Mouse (Mus musculus) heart, embryonic 12.5 days (tissue): Measurements from ENCODE around the gene Jpt1. TPM values are rescaled to one million over a fixed set of nuclear protein-coding genes. Genes with fewer than 3 reads are reported as not detected.
"Not testable (repeated sequence)": the region's sequence is repeated elsewhere in the genome, so short reads cannot be mapped to it uniquely, and the experiment has no call there.

Experiments used
- ATAC-seq: fragments of 200-750 bp; cut with Nextera tagmentation; 2 replicates; pipeline ENCODE4 v1.8.0; 2017; ENCODE audit warnings: moderate TSS enrichment, moderate library complexity; ENCODE audit not compliant: insufficient number of reproducible peaks, low FRiP score
- H3K27ac ChIP-seq: fragments of 300-500 bp; sonication (generic); 2 replicates; pipeline ENCODE4 v1.5.1; 2016; ENCODE audit warnings: mild to moderate bottlenecking, moderate library complexity; ENCODE audit not compliant: poor library complexity, severe bottlenecking
- H3K27me3 ChIP-seq: fragments of 300-500 bp; sonication (generic); replicated peaks from 2 replicates; pipeline ENCODE4 v1.6.1; 2016; ENCODE audit warnings: mild to moderate bottlenecking, moderate library complexity
- H3K36me3 ChIP-seq: fragments of 300-500 bp; sonication (generic); 2 replicates; pipeline ENCODE4 v1.6.1; 2016; ENCODE audit warnings: mild to moderate bottlenecking, moderate library complexity
- H3K4me1 ChIP-seq: fragments of 300-500 bp; sonication (generic); replicated peaks from 2 replicates; pipeline ENCODE4 v1.6.1; 2016; ENCODE audit warnings: mild to moderate bottlenecking
- H3K4me2 ChIP-seq: fragments of 300-500 bp; sonication (generic); 2 replicates; pipeline ENCODE4 v1.6.1; 2016; ENCODE audit warnings: mild to moderate bottlenecking, moderate library complexity
- H3K4me3 ChIP-seq: fragments of 300-500 bp; sonication (generic); 2 replicates; pipeline ENCODE4 v1.5.1; 2016; ENCODE audit warnings: mild to moderate bottlenecking
- H3K9ac ChIP-seq: fragments of 300-500 bp; sonication (generic); 2 replicates; pipeline ENCODE4 v1.6.1; 2016; ENCODE audit warnings: mild to moderate bottlenecking, moderate library complexity
- H3K9me3 ChIP-seq: fragments of 300-500 bp; sonication (generic); replicated peaks from 2 replicates; pipeline ENCODE4 v1.6.1; 2016; ENCODE audit warnings: mild to moderate bottlenecking, moderate library complexity
- WGBS: fragments of 180-500 bp; shearing (Covaris S2); methylation state at CpG from one replicate; pipeline ENCODE4 v1.1.7; 2016; 5-methylcytosine and 5-hydroxymethylcytosine counted together
- polyA plus RNA-seq: library from polyadenylated mRNA; unstranded; fragments of >200 nt; fragmentation: Nextera tagmentation; extraction: Ambion mirVana; gene quantifications from 2 replicates; pipeline ENCODE4 v1.2.1, GENCODE M21; 2016

Gene Jpt1
- polyA plus RNA-seq, 1 experiment from 2014 or later, result 440 TPM

DNA sequence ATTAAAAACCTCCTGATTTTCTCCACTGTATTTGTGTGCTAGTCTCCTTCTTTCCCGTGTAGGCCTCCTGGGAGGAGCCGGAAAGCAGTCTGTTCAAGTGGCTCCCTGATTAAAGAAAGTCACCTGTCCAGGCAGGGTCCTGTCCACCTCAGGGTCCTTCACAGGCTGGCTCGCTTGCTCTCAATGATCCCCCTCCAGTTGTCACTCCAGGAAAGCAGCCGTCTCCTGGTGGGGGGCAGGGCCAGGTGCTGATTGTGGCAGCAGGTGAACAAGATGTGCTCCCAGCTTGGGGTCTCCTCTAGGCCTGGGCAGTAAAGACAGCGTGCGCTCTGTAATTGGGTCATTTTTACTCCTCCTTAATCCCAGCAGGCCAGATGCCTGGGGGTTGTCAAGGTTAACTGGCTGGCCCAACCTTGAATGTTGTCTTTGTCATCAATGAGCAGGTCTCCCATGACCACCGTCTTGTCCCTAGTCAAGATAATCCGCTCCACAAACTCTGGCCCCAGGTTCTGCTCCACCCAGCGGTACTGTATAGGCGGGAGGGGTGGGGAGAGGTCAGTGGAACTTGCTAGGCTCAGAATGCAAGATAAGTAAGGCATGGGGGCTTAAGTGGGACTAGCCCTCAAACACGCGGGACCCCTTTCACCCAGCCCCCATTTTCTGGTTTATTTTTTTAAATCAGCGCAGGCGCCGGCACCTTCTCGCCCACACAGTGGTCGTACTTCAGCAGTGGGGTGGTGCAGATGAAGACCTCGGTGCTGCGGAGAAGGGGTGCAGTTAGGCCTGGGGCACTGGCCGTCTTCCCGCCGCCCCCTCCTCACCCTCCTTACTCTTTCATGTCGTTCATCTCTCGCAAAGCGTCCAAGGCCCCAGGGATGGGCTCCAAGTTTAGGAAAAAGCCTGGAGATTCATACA, 23.5 kb downstream of the Jpt1 start:
- H3K4me3 ChIP-seq, result peak overlapping the region; percentile 70
- H3K27ac ChIP-seq, result no peak overlapping the region; the same call in 1 of the 2 replicates
- no peaks in the 10 kb centered on the region for H3K27me3 ChIP-seq
- peak overlapping the region; percentile 89 for H3K4me2 ChIP-seq
- WGBS, result 21% methylated on average over 25 of the region's 25 CpGs
- no peak; the same call in 1 of the 2 replicates for ATAC-seq
- peaks cover 19% of the 10 kb centered on the region for H3K36me3 ChIP-seq
- no peaks in the 10 kb centered on the region for H3K9me3 ChIP-seq
- peaks cover 11% of the 10 kb centered on the region for H3K4me1 ChIP-seq
- peak overlapping the region; percentile 73 for H3K9ac ChIP-seq

DNA sequence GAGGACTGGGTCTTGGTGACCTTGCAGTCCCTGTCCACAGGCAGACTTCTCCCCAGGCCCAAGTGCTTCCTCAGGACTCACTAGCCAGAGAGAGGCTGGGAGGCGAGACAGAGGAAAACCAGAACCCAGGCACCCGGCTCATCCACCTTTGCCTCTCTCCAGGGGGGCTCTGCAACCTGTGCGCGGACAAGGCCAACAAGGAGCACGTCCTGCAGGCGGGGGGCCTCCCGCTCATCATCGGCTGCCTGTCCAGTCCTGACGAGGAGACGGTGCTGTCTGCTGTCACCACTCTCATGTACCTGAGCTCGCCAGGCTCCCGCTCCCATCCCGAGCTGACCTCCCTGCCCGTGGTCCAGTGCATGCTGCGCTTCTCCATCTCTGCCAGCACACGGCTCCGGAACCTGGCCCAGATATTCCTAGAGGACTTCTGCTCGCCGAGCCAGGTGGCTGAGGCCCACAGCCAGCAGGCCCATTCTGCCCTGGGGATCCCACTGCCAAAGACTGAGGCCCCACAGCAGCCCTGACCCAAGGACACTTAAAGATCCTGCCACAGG, 25.6 kb downstream of the Jpt1 start:
- H3K27me3 ChIP-seq, result no peaks in the 10 kb centered on the region
- peaks cover 18% of the 10 kb centered on the region for H3K4me1 ChIP-seq
- no peak overlapping the region for H3K4me3 ChIP-seq
- 71% methylated on average over 19 of the region's 19 CpGs for WGBS
- no peaks in the 10 kb centered on the region for H3K9me3 ChIP-seq
- H3K4me2 ChIP-seq, result no peak overlapping the region
- no peak for ATAC-seq
- H3K27ac ChIP-seq, result no peak overlapping the region
- 0 out of 2 replicates have a peak overlapping the region, but pooled peaks have one; percentile 23 for H3K9ac ChIP-seq
- H3K36me3 ChIP-seq, result peaks cover 19% of the 10 kb centered on the region

DNA sequence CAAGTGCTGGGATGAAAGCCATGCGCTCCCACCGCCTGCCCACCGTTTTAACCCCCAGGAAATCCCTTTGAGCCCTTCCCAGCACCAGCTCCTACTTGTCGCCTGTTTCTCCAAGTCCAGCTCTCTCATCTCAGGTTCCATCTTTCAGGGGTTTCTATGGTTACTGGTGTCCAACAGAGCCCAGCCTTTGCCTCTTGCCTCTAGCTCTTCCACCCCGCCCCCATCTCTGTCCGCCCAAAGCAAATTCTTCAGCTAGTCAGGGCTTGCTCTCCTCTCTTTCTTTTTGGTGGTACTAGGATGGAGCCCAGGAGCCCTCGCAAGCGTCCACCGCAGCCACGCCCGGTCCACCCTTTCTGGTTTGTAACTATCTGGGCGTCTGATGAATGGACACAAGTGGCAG, 29.0 kb downstream of the Jpt1 start:
- H3K27me3 ChIP-seq, result no peaks in the 10 kb centered on the region
- no peak overlapping the region for H3K4me2 ChIP-seq
- ATAC-seq, result no peak
- H3K9ac ChIP-seq, result no peak overlapping the region
- H3K27ac ChIP-seq, result no peak overlapping the region
- no peak overlapping the region for H3K4me3 ChIP-seq
- 75% methylated on average over 12 of the region's 12 CpGs for WGBS
- peaks cover 7% of the 10 kb centered on the region; the same call in 1 of the 2 replicates for H3K4me1 ChIP-seq
- peaks cover 19% of the 10 kb centered on the region for H3K36me3 ChIP-seq
- H3K9me3 ChIP-seq, result no peaks in the 10 kb centered on the region

DNA sequence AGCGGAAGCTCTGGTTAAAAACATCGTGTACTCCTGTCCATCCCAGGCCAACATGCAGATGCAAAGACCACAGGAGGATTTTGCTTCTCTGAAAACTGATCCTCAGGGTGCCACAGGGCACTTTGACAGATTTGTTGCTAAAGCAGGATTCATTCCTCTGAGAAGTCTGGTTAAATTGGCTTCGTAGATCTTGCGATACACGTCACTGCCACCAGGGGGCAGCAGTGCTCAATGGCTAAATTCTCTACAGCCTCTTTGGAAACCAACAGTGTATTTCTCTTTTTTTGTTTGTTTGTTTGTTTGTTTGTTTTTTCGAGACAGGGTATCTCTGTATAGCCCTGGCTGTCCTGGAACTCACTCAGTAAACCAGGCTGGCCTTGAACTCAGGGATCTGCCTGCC, 30.5 kb downstream of the Jpt1 start:
- ATAC-seq, result no peak
- Histone ChIP-seq H3K4me1 (peaks cover 7% of the 10 kb centered on the region; the same call in 1 of the 2 replicates), H3K9me3 (no peaks in the 10 kb centered on the region), H3K27ac (no peak overlapping the region), H3K4me3 (no peak overlapping the region), H3K36me3 (peaks cover 5% of the 10 kb centered on the region; the same call in 1 of the 2 replicates), H3K4me2 (no peak overlapping the region), H3K27me3 (no peaks in the 10 kb centered on the region), H3K9ac (no peak overlapping the region)
- 17% methylated on average over 6 of the region's 6 CpGs for WGBS

DNA sequence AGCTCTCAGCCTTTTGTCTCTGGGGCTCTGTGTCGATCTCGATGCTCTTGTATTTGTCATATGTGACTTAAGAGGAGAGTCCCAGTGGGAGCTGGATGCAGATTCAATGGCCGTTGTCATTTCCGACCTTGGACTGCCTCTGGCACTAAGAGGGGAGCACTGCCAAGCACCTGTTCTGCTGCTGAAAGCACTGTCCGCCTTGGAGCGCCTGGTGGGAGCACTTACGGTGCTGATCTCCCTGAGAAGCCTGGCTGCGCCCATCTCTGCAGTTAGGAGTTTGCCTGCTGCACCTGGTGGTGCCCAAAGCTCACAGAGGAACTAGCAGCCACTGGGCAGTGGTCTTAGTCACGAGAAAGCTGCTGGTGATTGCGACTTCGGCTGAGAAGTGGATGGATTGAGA, 30.9 kb downstream of the Jpt1 start:
- H3K27ac ChIP-seq, result no peak overlapping the region
- H3K9me3 ChIP-seq, result no peaks in the 10 kb centered on the region
- no peak overlapping the region for H3K9ac ChIP-seq
- H3K36me3 ChIP-seq, result 0 out of 2 replicates have a peak, but pooled peaks cover 3% of the 10 kb centered on the region
- ATAC-seq, result no peak
- whole genome bisulfite sequencing, result 67% methylated on average over 11 of the region's 11 CpGs
- H3K4me3 ChIP-seq, result no peak overlapping the region
- H3K4me2 ChIP-seq, result no peak overlapping the region
- H3K27me3 ChIP-seq, result no peaks in the 10 kb centered on the region
- H3K4me1 ChIP-seq, result peaks cover 7% of the 10 kb centered on the region; the same call in 1 of the 2 replicates

DNA sequence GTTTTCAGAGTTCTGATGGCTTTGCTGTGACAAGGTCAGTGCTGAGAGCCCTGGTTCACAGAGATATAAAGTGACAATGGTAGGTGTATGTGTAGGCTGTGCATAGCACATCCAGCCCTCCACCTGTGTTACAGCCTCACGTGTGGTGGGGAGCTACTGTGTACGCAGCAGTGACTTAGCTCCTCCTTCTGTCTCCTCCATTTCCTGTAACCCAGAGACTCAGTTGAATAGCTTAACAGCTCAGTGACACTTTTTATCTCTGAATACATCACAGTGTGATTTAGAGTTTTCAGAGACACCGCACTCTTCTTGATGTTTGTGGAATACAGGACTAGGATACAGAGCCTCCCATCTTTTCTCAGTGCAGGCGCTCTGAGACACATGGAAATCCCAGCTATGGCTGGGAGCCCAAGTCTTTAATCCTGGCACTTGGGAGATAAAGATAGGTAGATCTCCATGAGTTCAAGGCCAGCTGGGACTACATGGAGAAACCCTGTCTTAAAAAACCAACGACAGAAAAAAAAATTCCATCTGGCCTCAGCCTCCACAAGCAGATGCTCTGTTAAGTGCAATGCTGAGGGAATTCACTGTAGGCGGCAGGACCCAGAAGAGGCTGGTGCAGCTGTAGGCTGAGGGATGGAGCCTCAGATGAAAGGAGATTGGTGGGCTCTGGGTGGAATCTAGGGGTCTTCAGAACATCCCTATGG, 32.5 kb downstream of the Jpt1 start:
- H3K4me2 ChIP-seq, result no peak overlapping the region
- peaks cover 14% of the 10 kb centered on the region for H3K4me1 ChIP-seq
- 84% methylated on average over 6 of the region's 6 CpGs for WGBS
- no peak overlapping the region for H3K27ac ChIP-seq
- ATAC-seq, result no peak
- H3K9me3 ChIP-seq, result no peaks in the 10 kb centered on the region
- no peak overlapping the region for H3K9ac ChIP-seq
- H3K4me3 ChIP-seq, result no peak overlapping the region
- 0 out of 2 replicates have a peak, but pooled peaks cover 3% of the 10 kb centered on the region for H3K36me3 ChIP-seq
- no peaks in the 10 kb centered on the region for H3K27me3 ChIP-seq

DNA sequence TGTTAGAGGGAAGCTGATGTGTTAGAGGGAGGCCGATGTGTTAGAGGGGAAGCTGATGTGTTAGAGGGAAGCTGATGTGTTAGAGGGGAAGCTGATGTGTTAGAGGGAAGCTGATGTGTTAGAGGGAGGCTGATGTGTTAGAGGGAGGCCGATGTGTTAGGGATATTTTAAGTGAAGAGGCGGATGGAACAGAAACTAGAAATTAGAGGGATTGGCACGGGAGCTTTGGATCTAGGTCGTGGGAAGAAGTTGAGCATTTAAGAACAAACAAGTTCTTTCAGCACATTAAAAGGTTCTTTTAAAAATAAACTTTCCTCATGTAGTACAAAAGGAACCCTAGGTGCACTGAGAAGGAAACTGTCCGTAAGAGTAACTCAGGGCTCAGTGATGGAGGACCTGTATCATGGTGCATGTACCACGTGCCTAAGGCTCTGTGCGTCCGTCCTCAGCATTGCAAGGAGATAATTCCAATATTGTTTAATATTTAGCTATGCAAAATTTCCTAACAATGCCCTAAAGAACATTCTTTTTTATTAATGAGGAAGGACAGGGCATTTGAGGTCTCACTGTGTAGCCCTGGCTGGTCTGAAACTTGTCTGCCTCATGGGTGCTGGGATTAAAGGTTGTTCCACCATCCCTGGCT, 35.8 kb downstream of the Jpt1 start:
- peaks cover 30% of the 10 kb centered on the region for H3K4me1 ChIP-seq
- no peaks in the 10 kb centered on the region for H3K27me3 ChIP-seq
- no peaks in the 10 kb centered on the region for H3K9me3 ChIP-seq
- WGBS, result 81% methylated on average over 9 of the region's 9 CpGs
- no peak overlapping the region for H3K9ac ChIP-seq
- ATAC-seq, result no peak
- no peaks in the 10 kb centered on the region for H3K36me3 ChIP-seq
- no peak overlapping the region for H3K27ac ChIP-seq
- H3K4me2 ChIP-seq, result no peak overlapping the region
- no peak overlapping the region for H3K4me3 ChIP-seq

DNA sequence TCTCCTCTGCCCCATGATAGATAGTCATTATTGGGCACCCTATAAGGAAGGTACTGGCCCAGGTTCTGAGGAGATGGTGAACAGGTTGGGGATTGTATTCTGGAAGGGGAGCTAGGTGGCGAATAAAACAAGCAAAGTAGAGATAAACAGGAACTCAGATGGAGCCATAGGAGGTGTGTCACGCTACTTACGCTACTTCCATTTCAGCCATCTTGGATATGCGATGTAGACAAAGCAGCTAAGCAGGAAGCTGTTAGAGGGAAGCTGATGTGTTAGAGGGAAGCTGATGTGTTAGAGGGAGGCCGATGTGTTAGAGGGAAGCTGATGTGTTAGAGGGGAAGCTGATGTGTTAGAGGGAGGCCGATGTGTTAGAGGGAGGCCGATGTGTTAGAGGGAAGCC, 36.8 kb downstream of the Jpt1 start:
- H3K36me3 ChIP-seq, H3K27ac ChIP-seq, H3K4me3 ChIP-seq, H3K9ac ChIP-seq, H3K9me3 ChIP-seq, H3K27me3 ChIP-seq, ATAC-seq: not testable (repeated sequence)
- WGBS, result 80% methylated on average over 7 of the region's 7 CpGs
- Histone ChIP-seq H3K4me2 (peak overlapping the region; percentile 97; the same call in 1 of the 2 replicates), H3K4me1 (peaks cover 40% of the 10 kb centered on the region)

DNA sequence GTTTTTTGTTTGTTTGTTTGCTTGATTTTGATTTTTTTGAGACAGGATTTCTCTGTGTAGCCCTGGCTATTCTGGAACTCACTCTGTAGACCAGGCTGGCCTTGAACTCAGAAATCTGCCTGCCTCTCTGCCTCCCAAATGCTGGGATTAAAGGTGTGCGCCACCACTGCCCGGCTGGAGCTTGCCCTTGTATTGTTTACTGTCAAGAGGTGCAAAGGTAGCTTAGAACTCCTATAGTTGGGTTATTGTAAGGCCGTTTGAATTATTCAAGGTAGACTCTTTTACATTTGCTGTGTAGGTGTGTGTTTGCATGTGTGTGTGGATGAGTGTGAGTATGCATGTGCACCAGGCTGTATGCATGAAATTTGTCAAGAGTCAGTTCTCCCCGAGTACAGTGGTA, 37.6 kb downstream of the Jpt1 start:
- peak overlapping the region; percentile 97 for H3K4me2 ChIP-seq
- WGBS, result 77% methylated on average over 4 of the region's 4 CpGs
- H3K9ac ChIP-seq, result peak overlapping the region; percentile 85; the same call in 1 of the 2 replicates

DNA sequence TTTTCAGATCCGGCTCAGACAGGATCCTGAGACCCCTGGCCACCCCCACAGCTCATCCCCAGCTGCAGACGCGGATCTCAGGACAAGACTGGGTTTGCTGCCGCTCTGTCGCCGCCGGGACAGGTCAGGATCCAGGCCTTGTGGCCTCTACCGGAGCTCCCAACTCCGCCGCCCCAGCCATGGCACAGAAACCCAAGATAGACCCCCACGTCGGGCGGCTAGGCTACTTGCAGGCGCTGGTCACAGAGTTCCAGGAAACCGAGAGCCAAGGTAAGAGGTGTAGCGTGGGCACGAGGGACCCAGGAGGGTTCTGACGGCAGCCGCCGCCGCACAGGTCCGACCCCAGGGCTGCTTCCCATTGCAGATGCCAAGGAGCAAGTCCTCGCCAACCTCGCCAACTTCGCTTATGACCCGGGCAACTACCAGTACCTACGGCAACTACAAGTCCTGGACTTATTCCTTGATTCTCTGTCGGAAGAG, 38.4 kb downstream of the Jpt1 start:
- ATAC-seq, result 0 out of 2 replicates have a peak, but pooled peaks have one; percentile 6
- Histone ChIP-seq H3K9ac (peak overlapping the region; percentile 85), H3K27ac (0 out of 2 replicates have a peak overlapping the region, but pooled peaks have one; percentile 14), H3K9me3 (no peaks in the 10 kb centered on the region), H3K36me3 (no peaks in the 10 kb centered on the region), H3K4me2 (peak overlapping the region; percentile 97), H3K4me1 (peaks cover 40% of the 10 kb centered on the region), H3K27me3 (no peaks in the 10 kb centered on the region), H3K4me3 (peak overlapping the region; percentile 94)
- WGBS, result 4% methylated on average over 28 of the region's 28 CpGs

More for the DNA sequence above, 37.6 kb downstream of the Jpt1 start:
- not testable (repeated sequence) for H3K36me3 ChIP-seq, H3K27ac ChIP-seq, H3K27me3 ChIP-seq, ATAC-seq, H3K4me3 ChIP-seq, H3K9me3 ChIP-seq
- H3K4me1 ChIP-seq, result peaks cover 40% of the 10 kb centered on the region
